Mouse (Mus musculus) left cerebral cortex, adult 18-20 months (tissue): Measurements from ENCODE around the gene Tnip3. TPM values are rescaled to one million over a fixed set of nuclear protein-coding genes. Genes with fewer than 3 reads are reported as not detected.

Source experiments
- DNase-seq, 2 experiments: peaks; one replicate each; pipeline ENCODE4 v3.0.0; 2021 to 2022; ENCODE audit warnings: low spot score in 2 of 2, mixed read lengths in 1 of 2
- total RNA-seq, 2 experiments: library from RNA; stranded (reverse); gene quantifications; 2 replicates each; pipeline ENCODE4 v1.2.3; 2021

Gene Tnip3
- total RNA-seq, 2 experiments from 2014 or later, result 0.21 TPM; not detected in 1

DNA sequence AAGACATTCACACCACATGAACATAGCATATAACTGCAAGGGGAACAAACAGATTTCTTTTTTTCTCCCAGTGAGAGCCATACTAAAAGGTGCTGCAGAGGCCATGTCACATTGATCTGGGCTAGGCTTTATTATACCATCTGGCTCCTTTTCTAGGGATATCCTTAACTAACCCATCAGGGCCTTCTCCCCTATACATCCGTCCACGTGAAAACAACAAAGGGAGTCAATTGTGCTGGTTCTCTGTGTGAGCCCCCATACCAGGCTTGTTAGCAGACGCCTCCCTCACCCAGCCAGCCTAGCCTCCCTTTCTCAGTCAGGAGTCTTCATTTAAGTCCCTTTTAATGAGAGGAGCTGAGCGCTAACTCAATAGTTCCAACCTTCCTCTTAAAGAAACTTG, 119.0 kb downstream of the Tnip3 start:
- no peak for DNase-seq

- DNase-seq, result no peak
Measured at GRCm38 (mm10) chr6:65646408-65646807, 121.3 kb downstream of the Tnip3 start.

GRCm38 (mm10) chr6:65647731-65648130, 122.6 kb downstream of the Tnip3 start:
- DNase-seq, result no peak

DNA sequence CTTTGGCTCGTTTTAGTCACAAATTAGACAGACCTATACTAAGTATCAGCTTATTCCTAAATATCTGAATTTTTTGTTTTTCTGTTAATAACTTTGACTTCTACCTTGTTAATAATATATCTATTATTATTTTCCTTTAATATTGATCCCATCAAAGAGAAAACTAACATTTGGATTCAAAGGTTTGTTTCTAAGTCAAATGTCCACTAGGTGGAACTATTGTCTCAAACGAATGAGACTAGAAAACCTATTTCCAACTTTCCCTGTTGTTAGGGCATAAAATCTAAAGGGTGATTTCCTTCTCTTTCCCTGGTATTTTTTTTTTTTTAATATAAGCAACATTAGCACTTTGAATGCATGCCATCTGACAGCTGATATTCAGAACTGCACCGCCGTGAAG, 126.3 kb downstream of the Tnip3 start:
- no peak for DNase-seq

DNA sequence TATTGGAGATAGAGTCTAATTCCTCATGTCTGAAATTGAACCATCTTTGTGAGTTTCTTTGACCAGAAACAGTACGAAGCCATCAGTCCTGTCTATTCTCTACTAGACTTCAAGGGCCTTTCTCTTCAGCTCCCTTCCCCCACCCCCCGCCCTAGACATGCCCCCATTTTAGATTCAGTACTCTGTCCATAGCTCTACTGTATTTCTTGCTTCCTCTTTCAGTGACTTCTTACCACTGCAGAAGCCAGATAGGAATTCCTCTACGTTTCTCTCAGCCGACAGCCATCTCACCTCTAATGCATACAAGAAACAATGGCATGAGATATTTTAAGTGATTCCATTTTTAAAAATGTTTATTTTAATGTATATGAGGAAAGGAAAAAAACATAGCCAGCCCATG, 136.2 kb downstream of the Tnip3 start:
- no peak for DNase-seq

DNA sequence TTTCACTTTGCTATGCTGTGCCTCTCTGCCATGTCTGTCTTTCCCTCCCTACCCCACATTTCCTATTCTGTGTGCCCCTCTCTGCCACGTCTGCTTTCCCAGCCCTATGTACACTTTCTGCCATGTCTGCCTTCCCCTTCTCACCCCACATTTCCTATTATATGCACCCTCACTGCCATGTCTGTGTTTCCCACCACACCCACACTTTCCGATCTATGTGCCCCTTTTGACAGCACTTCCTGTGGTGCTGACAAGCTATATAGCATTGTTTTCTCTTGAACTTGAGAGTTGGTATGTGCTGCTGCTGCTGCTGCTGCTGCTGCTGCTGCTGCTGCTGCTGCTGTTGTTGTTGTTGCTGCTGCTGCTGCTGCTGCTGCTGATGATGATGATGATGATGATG, 136.9 kb downstream of the Tnip3 start:
- no peak for DNase-seq

DNA sequence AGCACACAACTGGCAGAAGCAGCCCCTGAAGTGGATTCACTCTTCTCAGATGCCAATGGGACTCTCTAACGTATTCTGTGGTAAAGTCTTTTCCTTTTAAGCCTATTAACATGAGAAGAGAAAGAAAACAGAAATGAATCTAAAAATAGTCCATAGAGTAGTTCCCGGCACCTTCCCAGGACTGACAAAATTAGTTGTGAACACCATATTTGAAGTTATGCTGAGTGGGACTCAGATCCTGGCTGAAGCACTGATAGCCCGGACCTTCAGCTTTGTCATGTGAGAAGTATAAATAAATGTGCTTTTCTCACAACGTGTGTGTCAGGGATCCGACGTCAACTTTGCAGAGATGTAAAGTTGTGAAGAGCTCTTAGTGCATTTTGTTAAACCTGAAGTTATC, 138.9 kb downstream of the Tnip3 start:
- no peak for DNase-seq

DNA sequence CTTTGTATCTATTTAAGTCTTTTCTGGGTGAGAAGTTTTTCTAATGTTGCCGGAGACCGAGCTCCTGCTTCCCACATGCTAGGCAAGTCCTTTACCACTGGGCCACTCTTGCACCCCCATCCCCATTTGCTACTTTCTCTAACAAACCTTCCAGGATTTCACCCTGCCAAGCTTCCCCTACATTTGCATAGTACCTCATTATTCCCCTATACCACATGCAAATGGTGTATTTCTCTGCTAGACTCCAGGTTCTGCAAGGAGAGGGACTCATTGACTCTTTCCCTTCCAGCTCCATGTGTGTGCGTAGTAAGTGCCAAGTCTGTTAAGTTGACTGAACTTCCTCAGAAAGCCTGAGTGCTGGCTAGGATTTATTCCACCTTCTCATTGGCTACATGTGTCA, 141.2 kb downstream of the Tnip3 start:
- DNase-seq, result no peak

DNA sequence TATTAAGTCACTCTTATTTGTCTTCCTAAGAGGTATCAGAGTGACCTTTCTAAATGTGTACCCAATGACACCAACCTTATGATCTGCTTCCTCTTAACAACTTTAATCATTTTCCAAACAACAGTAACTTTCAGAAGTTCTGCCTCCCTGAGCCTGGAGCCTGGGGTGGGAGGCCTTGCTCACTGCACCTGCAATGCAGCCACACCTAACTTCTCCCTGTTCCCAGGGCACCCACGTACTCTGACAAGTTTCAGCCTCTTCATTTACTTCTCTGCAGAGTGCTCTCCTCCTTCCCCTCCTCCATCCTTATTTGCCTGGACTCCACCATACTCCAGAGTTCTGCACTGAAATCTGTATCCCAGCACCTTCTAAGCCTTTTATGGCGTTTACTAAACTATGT, 144.9 kb downstream of the Tnip3 start:
- no peak for DNase-seq

DNA sequence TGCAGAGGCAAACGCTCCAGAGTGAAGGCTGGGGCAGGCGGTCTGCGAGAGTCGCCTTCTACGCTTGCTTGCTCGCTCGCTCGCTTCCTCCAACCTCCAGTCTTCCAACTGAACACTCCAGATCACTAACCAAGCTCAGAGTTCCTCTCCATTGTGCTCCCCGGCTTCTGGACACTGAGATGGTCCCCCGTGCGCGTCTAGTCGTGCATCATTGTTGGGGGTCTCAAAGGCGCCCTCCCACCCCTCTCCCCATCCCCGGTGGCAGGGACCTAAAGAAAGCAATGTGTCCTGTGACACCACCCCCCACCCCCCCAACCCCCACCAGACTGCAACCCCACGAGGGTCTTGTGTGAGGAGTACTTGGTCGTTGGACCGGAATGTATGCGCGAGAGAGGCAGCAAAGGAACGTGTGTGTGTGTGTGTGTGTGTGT, 145.9 kb downstream of the Tnip3 start:
- DNase-seq, result no peak

GRCm38 (mm10) chr6:65671451-65671850, 146.3 kb downstream of the Tnip3 start, which contains the start of gene Ndnf:
Gene Ndnf (plus strand): TSS chr6:65671590.
- DNase-seq, result peak; percentile 15 to 44

DNA sequence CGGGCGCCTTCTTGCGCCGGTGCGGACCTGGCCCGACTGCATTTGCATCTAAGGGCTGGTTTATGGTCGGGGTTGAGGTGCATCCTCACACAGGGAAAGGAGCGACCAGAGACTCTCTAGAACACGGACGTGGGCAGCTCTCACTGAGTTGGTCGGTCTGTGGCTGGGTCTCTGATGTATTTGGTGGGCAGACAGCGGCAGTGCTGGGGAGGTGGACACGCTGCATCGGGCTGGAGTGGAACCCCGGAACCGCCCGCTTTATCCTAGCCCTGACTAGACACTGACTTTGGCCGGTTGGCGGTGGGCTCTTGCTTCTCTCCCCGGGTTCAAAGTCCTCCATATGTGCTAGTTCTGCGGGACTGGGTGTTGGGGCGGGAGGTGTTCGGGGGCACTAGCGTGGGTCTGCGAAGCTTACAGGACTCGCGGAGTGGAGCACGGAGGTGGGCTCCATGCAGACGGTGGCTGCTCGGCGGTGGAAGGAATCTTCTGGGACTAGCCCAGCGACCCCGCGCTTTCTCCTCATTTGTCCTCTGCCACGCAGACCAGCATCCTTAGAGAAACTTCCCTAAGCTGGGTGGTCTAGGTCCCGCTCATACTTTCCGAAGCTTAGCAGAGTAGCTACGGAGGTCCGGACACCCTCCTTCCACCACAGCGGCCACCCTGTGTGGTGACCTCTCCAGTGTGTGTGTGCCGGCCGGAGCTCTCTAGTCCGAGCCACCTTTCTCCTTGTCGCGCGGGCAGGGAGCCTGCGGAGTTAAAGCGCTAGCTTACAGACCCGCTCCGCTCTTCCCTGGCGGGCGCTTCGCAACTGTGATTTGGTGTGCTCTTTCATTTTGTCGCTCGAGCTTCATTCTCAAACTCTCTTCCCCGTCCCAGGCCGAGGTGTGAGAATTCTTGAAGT, 147.3 kb downstream of the Tnip3 start:
- DNase-seq, result peak; percentile 4 to 10

Other genes with a start within 250 kb of the Tnip3 start
- gene C130060K24Rik, start 144.2 kb upstream of the Tnip3 start, total RNA-seq, result under 1 TPM; 0.73 to 0.77 TPM
- 10 to 100 TPM in 1 of 2 experiments, 1 to 10 TPM in 1; 10.0 to 14.0 TPM for gene Ndnf, start 146.3 kb downstream of the Tnip3 start, total RNA-seq